Mouse (Mus musculus) right cerebral cortex, postnatal 36 days (tissue): ENCODE results near the gene Cyp2d34.

Experiments
- DNase-seq, 2 experiments: peaks; one replicate each; pipeline ENCODE4 v3.0.0; 2022; ENCODE audit warnings: low spot score in 2 of 2, mixed read lengths in 1 of 2

The Cyp2d34 gene

GRCm38 (mm10) chr15:82620531-82621202 lies at the start of gene Cyp2d34:
Cyp2d34 (minus strand) TSS chr15:82620946.
- DNase-seq, result no peak

GRCm38 (mm10) chr15:82656346-82656745 lies 35.6 kb upstream of the Cyp2d34 start:
- DNase-seq, result no peak

GRCm38 (mm10) chr15:82644371-82644770 lies 23.6 kb upstream of the Cyp2d34 start:
- DNase-seq, result no peak

GRCm38 (mm10) chr15:82643771-82644170 lies 23.0 kb upstream of the Cyp2d34 start:
- DNase-seq, result no peak

- no peak for DNase-seq
Measured at GRCm38 (mm10) chr15:82642771-82643170, 22.0 kb upstream of the Cyp2d34 start.

- no peak for DNase-seq
Measured at GRCm38 (mm10) chr15:82641921-82642320, 21.2 kb upstream of the Cyp2d34 start.

DNA sequence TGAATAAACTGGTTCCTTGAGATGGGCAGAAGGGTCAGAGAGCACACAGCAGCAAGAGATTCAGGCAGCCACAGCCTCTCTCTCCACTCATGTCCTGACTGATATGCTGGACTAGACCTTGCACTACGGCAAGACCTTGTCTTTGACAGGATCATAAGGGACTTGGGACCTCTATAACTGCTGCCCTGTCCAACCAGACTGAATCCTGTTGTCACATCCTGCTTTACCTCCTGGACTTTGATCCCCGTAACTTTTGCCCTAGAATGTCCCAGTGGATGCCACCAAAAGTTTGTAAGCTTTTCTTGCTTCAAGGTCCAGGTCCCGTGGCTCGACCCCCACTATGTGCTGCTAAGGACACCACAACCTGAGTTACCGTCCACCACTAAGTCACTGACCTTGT lies 20.6 kb upstream of the Cyp2d34 start:
- DNase-seq, result no peak

GRCm38 (mm10) chr15:82640201-82640600 lies 19.5 kb upstream of the Cyp2d34 start:
- no peak for DNase-seq

GRCm38 (mm10) chr15:82637130-82638075 lies 16.7 kb upstream of the Cyp2d34 start:
- no peak for DNase-seq

- DNase-seq, result no peak
Measured at GRCm38 (mm10) chr15:82634976-82635375, 14.2 kb upstream of the Cyp2d34 start.

- no peak for DNase-seq
Measured at GRCm38 (mm10) chr15:82621993-82622392, 1.2 kb upstream of the Cyp2d34 start.

DNA sequence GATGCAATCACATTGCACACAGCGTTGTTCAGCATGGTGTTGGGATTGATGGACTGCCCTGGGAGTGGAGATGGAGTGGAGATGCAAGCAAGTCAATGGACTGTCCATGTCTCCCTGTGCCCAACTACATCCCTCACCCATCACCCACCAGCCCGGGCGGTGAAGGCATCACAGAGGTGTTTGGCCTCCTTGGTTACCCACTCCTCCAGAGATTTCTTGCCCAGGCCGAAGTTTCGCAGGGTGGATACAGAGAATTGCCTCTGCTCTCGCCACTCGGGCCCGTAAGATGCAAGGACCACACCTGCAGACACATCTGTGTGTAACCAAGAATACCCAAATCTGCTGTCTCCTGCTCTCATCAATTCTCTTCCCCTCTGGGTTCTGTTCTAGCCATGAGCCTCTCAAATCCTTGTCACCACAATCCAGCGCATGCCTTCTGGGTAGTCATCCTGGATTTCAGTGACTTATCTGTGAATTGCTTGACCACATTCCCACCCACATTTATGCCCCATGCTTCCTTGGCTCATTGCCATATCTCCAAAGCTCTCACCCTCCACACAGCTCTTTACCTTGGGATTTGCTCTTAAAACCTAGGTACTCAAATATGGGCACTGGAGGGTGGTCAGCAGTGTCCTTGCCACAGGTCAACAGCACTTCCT lies 2.3 kb downstream of the Cyp2d34 start:
- DNase-seq, result no peak

DNA sequence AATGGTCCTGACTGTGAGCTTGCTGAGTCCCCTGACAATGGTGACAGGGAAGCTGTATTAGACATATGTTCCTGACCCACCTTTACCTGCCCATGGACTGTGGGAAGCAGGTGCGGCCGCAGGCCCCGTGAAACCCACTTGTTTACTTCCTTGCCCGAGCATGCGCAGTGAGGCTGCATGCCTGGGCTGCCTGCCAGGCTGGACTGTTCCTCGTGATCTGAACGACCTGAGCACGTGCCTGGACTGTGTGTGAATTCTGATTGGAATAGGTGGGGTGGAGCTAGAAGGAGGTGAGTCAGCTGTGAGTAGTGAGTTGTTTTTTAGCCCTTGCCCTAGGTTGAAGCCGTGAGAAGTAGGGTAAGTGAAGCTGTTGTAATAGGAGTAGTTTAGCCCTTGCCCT lies 38.1 kb downstream of the Cyp2d34 start:
- DNase-seq, result no peak

- DNase-seq, result no peak
Measured at GRCm38 (mm10) chr15:82579071-82579470, 41.7 kb downstream of the Cyp2d34 start.

GRCm38 (mm10) chr15:82572856-82573255 lies 47.9 kb downstream of the Cyp2d34 start:
- DNase-seq, result no peak
